Mouse (Mus musculus) megakaryocyte, embryonic 14.5 days (primary cell): ENCODE results near the gene Srsf10. TPM values are rescaled to one million over a fixed set of nuclear protein-coding genes. Genes with fewer than 3 reads are reported as not detected.
A peak's percentile ranks its signal among the peaks of the same experiment; 100 is the strongest.

Source experiments
- H3K27me3 ChIP-seq: replicated peaks from 2 replicates; pipeline ENCODE3; 2012; ENCODE audit warnings: inconsistent platforms
- H3K36me3 ChIP-seq: replicated peaks from 2 replicates; pipeline ENCODE3; 2012; ENCODE audit warnings: low read length, inconsistent platforms, mixed read lengths
- H3K4me1 ChIP-seq: 2 replicates; pipeline ENCODE4 v1.6.1; 2012; ENCODE audit warnings: inconsistent platforms
- H3K4me3 ChIP-seq: replicated peaks from 2 replicates; pipeline ENCODE3; 2012; ENCODE audit warnings: moderate library complexity, mild to moderate bottlenecking, inconsistent platforms
- H3K9me3 ChIP-seq: 2 replicates; pipeline ENCODE4 v1.6.1; 2012; ENCODE audit warnings: inconsistent platforms
- FLI1 ChIP-seq: IDR thresholded peaks from 2 replicates; pipeline ENCODE4 v1.6.1; 2012; ENCODE audit warnings: low read length, inconsistent platforms, mixed read lengths
- GATA1 ChIP-seq: IDR thresholded peaks from 3 replicates; pipeline ENCODE4 v1.6.1; 2012; ENCODE audit warnings: mixed read lengths, low read length, inconsistent platforms, borderline replicate concordance
- polyA plus RNA-seq: library from polyadenylated mRNA; stranded (reverse); fragments of >175 nt; gene quantifications from 2 replicates; pipeline ENCODE4 v1.2.3, GENCODE M21; 2012; ENCODE audit warnings: low replicate concordance; ENCODE audit not compliant: insufficient read depth

Gene Srsf10
- polyA plus RNA-seq, 1 experiment = 110 TPM

GRCm38 (mm10) chr4:135873526-135874202, 18.1 kb downstream of the Srsf10 start, which contains the start of gene Pnrc2:
TSS of gene Pnrc2 (minus strand) at chr4:135873850.
- Histone ChIP-seq H3K9me3 (no peaks in the 10 kb centered on the region), H3K4me3 (peak within 1 kb of the TSS; percentile 96), H3K4me1 (peaks cover 62% of the 10 kb centered on the region), H3K27me3 (no peaks in the 10 kb centered on the region), H3K36me3 (peaks cover 36% of the 10 kb centered on the region)
- TF ChIP-seq GATA1 (no peak), FLI1 (no peak)

- TF ChIP-seq GATA1 = no peak
- TF ChIP-seq FLI1 = no peak
- no peaks in the 10 kb centered on the region for H3K9me3 ChIP-seq
- H3K27me3 ChIP-seq = no peaks in the 10 kb centered on the region
- H3K36me3 ChIP-seq = peaks cover 28% of the 10 kb centered on the region
- H3K4me3 ChIP-seq = peak overlapping the region; percentile 96
- H3K4me1 ChIP-seq = peaks cover 52% of the 10 kb centered on the region
Measured at GRCm38 (mm10) chr4:135874564-135875535, 19.3 kb downstream of the Srsf10 start.

GRCm38 (mm10) chr4:135875546-135875945, 20.0 kb downstream of the Srsf10 start:
- Histone ChIP-seq H3K4me3 (peak overlapping the region; percentile 96), H3K4me1 (peaks cover 51% of the 10 kb centered on the region), H3K36me3 (peaks cover 23% of the 10 kb centered on the region), H3K27me3 (peaks cover 5% of the 10 kb centered on the region), H3K9me3 (no peaks in the 10 kb centered on the region)
- TF ChIP-seq FLI1 = no peak

- Histone ChIP-seq H3K36me3 (peaks cover 17% of the 10 kb centered on the region), H3K4me1 (peaks cover 47% of the 10 kb centered on the region), H3K9me3 (no peaks in the 10 kb centered on the region), H3K4me3 (peak overlapping the region; percentile 89), H3K27me3 (peaks cover 6% of the 10 kb centered on the region)
- TF ChIP-seq FLI1 (no peak), GATA1 (no peak)
Measured at GRCm38 (mm10) chr4:135875991-135876582, 20.5 kb downstream of the Srsf10 start.

GRCm38 (mm10) chr4:135876583-135877020, 21.1 kb downstream of the Srsf10 start:
- Histone ChIP-seq H3K36me3 (peaks cover 13% of the 10 kb centered on the region), H3K4me1 (peaks cover 43% of the 10 kb centered on the region)

GRCm38 (mm10) chr4:135877742-135878141, 22.2 kb downstream of the Srsf10 start:
- Histone ChIP-seq H3K4me1 (peaks cover 36% of the 10 kb centered on the region), H3K9me3 (no peaks in the 10 kb centered on the region), H3K36me3 (peaks cover 2% of the 10 kb centered on the region), H3K4me3 (no peak overlapping the region), H3K27me3 (peaks cover 9% of the 10 kb centered on the region)
- TF ChIP-seq FLI1 (no peak), GATA1 (no peak)

More at GRCm38 (mm10) chr4:135876583-135877020, 21.1 kb downstream of the Srsf10 start:
- H3K9me3 ChIP-seq = no peaks in the 10 kb centered on the region
- H3K4me3 ChIP-seq = peak overlapping the region; percentile 89
- peaks cover 6% of the 10 kb centered on the region for H3K27me3 ChIP-seq
- TF ChIP-seq FLI1 = no peak
- no peak for TF ChIP-seq GATA1

- Histone ChIP-seq H3K4me1 (peaks cover 44% of the 10 kb centered on the region), H3K4me3 (no peak overlapping the region)
- TF ChIP-seq FLI1 (no peak), GATA1 (no peak)
Measured at GRCm38 (mm10) chr4:135879021-135879420, 23.5 kb downstream of the Srsf10 start.

GRCm38 (mm10) chr4:135880018-135880417, 24.5 kb downstream of the Srsf10 start:
- H3K4me1 ChIP-seq = peaks cover 42% of the 10 kb centered on the region
- peaks cover 9% of the 10 kb centered on the region for H3K27me3 ChIP-seq
- TF ChIP-seq GATA1 = no peak
- no peak for TF ChIP-seq FLI1
- no peak overlapping the region for H3K4me3 ChIP-seq
- H3K36me3 ChIP-seq = no peaks in the 10 kb centered on the region
- H3K9me3 ChIP-seq = no peaks in the 10 kb centered on the region

More at GRCm38 (mm10) chr4:135879021-135879420, 23.5 kb downstream of the Srsf10 start:
- no peaks in the 10 kb centered on the region for H3K9me3 ChIP-seq
- peaks cover 9% of the 10 kb centered on the region for H3K27me3 ChIP-seq
- no peaks in the 10 kb centered on the region for H3K36me3 ChIP-seq

GRCm38 (mm10) chr4:135880576-135880975, 25.0 kb downstream of the Srsf10 start:
- TF ChIP-seq GATA1 (no peak), FLI1 (no peak)
- peaks cover 42% of the 10 kb centered on the region for H3K4me1 ChIP-seq
- H3K27me3 ChIP-seq = peaks cover 9% of the 10 kb centered on the region
- no peaks in the 10 kb centered on the region for H3K36me3 ChIP-seq
- H3K4me3 ChIP-seq = no peak overlapping the region
- no peaks in the 10 kb centered on the region for H3K9me3 ChIP-seq

- H3K9me3 ChIP-seq = no peaks in the 10 kb centered on the region
- peaks cover 39% of the 10 kb centered on the region for H3K4me1 ChIP-seq
- peaks cover 9% of the 10 kb centered on the region for H3K27me3 ChIP-seq
- TF ChIP-seq GATA1 (no peak), FLI1 (no peak)
- H3K36me3 ChIP-seq = no peaks in the 10 kb centered on the region
- H3K4me3 ChIP-seq = no peak overlapping the region
Measured at GRCm38 (mm10) chr4:135882023-135882422, 26.5 kb downstream of the Srsf10 start.
